Mouse (Mus musculus) cerebellum, adult 9-11 months (tissue): ENCODE data around the gene H2-DMb2.
A peak's percentile ranks its signal among the peaks of the same experiment; 100 is the strongest.

Experiments used
- DNase-seq: peaks from one replicate; pipeline ENCODE4 v3.0.0; 2022

Gene H2-DMb2

GRCm38 (mm10) chr17:34118873-34119248 is 24.2 kb upstream of the H2-DMb2 start:
- DNase-seq: no peak

DNA sequence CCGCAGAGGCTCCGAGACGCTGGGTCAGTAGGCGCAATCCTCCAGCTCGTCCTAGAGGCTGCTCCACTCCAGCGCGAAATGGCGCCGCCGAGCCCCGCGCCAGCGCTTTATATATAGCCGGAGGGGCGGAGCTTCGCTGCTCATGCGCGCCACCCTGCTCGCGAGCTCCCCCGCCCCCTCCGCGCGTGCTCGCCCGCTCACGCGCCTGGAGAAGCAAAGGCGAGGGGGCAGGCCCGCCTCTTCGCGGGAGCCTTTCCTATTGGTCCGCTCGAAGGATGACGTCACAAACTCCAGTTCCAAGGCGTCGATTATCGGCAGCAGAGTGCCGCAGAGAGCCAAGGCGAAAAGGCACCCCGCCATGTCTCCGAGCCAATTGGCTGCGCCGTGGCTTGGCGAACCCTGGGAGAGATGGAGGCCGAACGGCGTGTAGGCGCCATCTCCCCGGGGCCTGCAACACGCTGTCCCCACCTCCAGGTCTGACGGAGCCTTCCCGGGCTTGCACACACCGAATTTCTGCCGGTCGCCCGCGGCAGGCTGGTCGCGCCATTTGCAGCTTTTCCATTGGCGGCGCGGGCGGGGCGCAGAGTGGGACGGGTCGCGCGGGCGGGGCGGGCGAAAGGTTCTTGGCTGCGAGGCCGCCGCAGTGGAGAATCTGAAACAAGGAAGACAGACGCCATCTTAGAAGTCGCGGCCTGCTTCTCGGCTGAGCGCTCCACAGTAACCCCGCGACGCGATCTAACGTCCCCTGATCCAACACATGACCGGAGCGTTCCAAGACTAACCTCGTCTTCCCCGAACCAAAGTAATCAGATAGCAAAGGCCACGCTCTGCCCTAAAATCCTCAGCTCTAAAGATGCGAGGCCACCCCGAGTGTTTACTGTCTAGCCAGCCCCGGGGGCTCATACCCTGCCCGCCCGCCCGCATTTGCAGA is 23.6 kb upstream of the H2-DMb2 start, which contains the start of gene H2-DMa:
TSS of gene H2-DMa (plus strand) at position 293 of the 931 bp plus-strand sequence.
- peak; percentile 100 for DNase-seq

GRCm38 (mm10) chr17:34120180-34120723 is 22.9 kb upstream of the H2-DMb2 start:
- peak; percentile 93 for DNase-seq

GRCm38 (mm10) chr17:34120814-34121171 is 22.3 kb upstream of the H2-DMb2 start:
- DNase-seq: peak; percentile 90

DNA sequence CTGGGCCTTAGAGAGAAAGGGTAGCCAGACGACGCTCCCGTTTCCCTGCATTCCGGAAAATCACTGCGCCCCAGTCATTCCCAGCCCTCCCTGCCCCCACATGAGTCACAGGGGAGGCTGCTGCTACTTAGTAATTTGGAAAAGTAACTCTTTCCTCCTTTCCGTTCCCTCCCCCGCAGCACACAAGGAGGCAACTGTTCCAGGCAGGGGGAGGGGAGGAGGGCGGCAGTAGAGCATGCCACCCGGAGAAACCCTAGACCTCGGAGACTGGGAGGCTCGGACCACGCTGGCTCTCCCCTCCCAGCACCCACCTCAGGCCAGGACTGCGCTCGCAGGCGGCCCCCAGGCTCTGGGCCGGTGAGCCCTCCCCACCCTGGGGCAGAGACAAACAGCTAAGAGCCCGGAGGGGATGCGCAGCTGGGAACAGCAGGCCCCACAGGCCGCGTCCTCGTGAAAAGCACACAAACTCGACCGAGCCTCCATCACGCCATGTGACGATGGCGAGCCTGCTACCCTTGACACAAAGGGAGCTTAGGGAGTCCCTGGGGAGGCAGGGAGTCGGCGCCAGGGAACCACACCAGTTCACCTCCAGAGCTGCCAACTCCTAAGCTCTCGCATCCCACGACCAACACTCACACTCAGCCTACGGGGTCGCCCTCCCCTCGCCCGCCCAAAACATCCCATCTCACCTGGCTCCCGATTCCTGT is 21.8 kb upstream of the H2-DMb2 start:
- peak; percentile 92 for DNase-seq

DNA sequence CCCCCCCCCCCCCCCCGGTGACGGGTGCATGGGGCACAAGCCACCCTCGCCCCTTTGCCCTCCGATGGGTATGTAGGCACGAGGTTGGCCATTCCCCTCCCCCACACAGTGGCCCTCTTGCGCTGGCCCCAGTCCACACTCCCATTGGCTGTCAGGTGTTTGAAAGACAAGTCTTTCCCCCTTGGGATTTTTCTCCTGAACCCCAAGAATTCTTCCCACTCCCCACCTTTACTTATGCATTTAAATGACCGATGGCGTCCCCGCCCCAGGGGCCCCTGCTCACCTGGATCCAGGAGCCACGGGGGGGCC is 21.3 kb upstream of the H2-DMb2 start:
- DNase-seq: peak; percentile 89

DNA sequence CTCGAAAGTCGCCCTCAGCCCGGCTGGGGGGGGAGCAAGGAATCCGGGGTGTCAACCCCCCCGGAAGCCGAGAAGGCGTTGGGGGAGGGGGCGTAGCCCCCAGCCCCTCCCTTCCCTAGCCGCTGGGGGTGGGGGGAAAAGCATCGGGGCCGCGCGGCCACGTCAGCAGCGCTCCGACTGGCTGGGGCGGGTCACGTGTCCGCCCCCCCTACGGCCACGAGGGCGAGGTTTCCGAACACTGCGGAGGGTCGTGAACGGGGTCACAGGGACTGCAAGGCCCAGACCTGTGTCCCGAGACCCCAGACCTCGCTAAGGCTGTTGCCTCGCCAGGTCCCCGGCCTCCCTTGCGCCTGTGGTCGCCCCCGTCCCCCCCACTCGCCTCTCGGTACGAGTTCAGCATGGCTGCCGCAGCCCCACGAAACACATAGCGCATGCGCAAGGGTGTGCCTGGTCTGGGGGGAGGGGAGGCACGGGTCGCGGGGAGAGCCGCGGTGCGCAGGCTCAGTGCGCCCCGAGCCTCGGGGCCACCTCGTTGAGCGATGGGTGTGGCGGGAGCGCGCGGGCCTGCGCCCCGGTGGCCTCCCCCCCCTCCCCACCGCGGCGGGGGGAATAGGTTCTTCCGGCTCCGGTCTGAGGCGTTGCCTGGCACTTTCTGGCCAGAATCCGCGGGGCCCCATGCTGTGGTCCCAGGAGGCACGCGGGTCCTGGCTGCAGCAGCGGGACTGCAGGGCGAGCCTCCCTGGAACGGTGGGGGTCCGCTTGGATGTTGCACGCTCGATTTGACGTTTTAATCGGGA is 20.7 kb upstream of the H2-DMb2 start, which contains the start of gene Brd2:
TSS of gene Brd2 (minus strand) at position 447 of the 797 bp plus-strand sequence.
- DNase-seq: peak; percentile 98

DNA sequence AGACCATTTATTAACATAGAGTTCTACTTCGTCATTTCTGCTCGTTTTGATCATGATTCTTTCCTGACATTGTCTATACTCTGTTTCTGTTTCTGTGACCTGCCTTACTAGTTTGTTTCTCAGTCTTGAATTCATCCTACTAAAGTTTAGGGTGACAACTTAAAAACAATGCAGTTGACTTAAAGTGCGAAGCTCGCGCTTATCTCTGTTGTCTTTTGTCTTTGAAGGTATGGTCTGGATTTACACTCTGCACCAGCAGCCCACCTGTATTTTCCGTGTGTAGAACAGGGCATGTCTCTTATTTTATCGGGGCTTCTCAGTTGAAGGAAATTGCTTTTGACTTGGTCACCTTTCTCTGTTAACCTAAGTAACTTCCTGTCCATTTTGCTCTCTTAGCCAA is 20.0 kb upstream of the H2-DMb2 start:
- DNase-seq: no peak

DNA sequence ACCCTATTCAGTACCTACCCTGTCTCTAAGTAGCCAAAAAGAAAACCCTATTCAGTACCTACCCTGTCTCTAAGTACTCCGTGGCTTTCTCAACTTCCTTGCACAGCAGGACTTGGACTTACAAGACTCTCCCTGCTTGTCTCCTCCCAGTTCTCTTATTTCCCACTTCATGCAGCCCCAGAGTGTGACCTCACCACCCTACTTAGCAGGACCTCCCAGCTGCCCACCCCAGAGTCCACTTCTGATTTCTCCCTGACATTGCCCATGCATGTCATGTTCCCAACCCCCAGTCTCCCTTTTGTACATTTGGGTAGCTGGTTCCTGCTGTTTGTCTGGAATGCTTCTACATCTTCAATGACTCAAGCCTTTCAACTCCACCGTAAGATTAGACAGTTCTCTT is 19.6 kb upstream of the H2-DMb2 start:
- no peak for DNase-seq

- DNase-seq: no peak
Measured at GRCm38 (mm10) chr17:34124649-34125048, 18.5 kb upstream of the H2-DMb2 start.

DNA sequence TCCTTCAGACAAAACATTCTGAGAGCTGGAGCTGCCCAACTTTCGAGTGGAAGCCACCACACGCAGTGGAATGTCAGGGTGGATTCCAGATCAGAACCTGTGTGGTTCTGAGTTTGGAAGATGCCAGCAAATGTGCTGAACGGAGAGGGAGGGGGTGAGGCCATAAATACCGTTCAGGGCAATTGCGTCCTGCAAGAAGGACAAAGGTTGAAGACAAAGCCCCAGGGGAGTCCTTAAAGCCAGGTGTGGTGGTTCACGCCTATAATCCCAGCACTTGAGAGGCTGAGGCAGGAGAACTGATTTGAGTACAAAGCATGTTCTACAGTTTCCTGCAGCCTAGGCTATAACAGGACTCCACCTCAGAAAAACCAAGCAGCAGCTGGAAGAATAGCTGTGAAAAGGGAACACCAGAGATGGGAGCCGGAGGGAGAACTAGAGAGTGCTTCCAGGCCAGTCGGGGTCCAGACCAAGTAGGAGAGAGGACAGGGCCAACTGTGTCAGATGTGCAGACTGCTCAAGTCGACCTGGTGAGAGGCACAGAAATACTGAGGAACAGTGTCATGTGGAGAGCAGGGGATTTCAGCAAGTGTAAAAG is 16.2 kb upstream of the H2-DMb2 start:
- DNase-seq: no peak

DNA sequence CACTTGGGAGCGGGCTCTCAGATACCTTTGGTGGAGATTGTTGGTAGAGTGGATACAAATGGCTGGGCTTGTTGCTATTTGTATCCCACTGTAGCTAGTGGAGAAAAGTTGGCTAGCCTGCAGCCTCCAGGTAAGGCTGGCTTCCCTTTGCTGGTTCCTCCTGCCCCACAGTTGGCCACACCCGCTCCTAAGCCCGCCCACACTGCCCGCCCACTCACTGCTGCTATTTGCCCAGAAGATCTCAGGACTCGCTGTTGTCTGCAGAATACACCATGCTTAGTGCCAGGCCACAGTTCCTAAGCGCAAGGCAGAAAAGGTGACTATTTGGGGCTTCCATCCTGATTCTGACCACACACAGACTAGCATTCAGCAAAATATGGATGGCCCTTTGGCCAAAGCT is 15.6 kb upstream of the H2-DMb2 start:
- peak; percentile 80 for DNase-seq

DNA sequence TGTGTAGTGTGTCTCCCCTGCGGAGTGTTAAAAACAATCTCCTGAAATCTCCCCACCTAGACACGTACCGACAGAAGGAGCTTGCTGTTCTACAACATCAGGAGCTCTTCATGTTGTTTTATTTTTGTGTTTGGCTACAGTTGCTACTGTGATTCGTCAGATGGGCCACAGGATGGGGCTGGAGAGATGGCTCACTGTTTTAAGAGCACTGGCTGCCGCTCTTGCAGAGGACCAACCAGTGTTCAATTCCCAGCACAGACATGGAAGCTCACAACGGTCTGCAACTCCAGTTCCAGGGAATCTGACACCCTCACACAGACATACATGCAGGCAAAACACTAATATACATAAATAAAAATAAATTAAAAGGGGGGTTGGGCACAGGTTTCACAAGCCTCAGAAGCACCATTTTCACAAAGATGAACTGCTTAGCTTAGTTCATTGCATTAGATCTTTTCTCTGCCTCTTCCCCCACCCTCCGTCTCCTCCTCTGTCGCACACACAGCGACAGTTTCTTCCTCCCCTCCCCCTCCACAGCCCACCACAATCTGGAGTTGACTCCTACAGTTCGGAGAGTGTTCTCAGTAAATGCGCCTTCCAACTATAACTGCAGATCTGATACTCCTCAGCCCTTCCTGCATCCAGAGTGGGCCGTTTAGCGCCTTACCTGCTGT is 14.7 kb upstream of the H2-DMb2 start:
- DNase-seq: no peak

DNA sequence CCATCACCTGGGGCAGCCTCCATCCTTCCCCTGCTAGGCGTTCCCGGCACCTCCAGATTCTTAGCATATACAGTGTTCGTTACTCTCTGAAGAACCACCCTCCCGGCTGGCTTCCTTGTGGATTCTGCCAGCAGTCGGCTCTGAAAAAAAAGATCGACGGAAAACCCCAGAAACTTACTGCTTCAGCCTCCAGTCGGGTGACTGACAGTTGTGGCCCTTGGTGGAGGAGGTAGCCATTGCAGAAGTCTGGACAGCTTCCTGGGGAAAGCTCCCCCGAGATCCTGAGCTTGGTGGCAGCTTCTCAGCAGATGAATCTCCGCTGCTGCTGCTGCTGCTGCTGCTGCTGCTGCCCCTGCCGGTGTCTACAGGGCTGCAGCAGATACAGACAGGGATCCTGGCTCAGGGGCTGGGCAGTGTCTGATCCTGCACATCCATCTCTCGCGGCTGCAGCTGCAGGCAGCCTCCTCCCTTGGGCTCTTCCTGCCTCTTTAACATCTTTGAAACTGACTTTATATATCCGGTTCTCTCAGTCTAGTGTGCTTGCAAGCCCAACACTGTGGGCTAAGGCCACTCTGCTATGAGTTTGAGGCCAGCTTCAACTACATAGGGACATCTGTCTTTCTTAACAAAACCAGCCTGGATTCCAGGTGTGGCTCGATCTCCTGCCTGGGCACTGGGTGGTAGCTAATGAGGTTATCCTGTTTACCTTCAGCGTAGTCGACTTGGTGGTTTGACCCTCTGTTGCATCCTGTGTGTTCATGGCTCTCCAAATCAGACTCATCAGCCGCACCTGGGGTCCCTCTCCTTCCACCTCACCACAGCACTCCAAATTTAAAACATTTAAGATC is 13.9 kb upstream of the H2-DMb2 start:
- no peak for DNase-seq

DNA sequence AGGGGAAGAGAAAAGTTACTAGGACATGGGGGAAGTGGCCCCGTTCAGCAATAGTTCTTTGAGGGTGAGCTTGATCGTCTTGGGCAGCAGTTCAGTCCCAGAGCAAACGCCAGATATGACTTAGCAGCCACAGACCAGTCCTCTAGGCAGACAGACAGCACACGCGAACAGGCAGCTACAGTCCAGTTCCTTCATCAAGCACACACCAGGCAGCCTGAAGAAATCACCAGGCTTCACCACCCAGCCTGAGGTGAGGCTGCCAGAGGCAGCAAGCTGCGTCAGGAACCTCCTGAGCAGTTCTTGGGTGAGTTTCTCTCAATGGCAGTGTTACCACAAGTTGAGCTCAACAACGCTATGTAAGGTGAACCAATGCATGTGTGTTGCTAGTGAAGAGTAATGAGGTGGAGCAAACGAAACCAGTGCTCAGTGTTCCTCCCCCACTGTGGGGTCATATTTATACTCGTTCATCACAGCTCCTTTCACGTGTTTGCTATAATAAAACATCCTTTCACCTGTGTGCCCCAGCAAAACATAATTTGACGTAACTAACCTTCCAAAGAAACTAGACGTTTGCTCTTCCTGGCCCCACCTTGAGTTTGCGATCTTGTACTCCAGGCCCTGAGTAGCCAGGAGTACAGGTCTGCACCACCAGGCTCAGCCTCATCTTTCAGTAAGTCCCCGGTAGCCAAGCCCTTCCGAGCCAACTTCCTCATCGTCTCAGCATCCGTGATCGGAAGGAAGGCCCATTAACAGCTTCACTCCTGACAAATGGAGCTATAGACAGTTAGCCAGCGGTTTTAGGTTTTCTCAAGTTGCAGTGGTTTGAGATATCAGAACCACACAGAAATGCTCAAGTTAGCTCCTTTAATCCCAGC is 12.8 kb upstream of the H2-DMb2 start:
- DNase-seq: no peak

- peak; percentile 9 for DNase-seq
Measured at GRCm38 (mm10) chr17:34131911-34132310, 11.2 kb upstream of the H2-DMb2 start.

GRCm38 (mm10) chr17:34133289-34133688 is 9.8 kb upstream of the H2-DMb2 start:
- DNase-seq: peak; percentile 22

DNA sequence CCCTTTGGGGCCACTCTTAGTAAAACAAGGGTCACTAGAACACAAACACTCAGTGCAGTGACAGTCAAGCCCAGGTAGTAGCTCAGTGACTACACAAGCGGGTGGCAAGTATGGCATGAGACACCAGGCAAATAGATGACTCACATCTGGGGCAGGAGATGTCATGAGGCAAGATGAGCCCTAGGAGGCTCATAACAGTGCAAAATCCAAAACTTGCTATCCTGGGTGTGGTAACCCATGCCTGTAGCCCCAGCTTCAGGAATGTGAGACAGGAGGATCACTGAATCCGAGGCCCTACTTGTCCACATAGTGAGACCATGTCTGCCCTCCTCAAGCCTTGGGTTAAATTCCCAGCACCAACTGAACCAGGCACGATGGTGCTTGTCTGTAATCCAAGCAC is 8.7 kb upstream of the H2-DMb2 start:
- DNase-seq: no peak

- peak; percentile 99 for DNase-seq
Measured at GRCm38 (mm10) chr17:34135297-34136224, 7.5 kb upstream of the H2-DMb2 start.
